Mouse (Mus musculus): ENCODE data around the gene Cpa5.
A peak's percentile ranks its signal among the peaks of the same experiment; 100 is the strongest.

The Cpa5 gene

DNA sequence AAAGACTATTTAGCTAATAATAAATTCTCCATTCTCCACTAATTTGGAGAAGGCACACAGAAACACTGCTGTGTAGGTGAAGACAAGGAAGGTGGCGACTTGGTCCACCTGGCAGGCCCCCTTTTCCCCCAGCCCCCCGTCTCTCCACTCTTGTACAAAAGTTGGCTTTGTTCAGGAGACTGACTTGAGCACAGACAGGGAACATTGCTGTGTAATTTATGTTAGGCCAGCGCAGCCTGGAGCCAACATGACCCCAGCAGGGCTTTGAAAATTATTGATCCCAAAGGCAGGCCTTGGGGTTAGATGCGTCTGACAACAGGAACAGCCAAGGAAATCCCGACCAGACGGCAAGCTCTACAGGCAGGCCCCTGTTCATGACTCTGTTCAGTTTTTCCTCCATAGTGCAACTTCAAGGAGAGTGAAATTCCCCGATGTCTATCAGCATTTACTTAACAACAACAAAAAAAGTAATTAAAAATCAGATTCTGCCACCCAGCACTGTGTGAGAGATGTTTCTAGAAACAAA lies 6.4 kb upstream of the Cpa5 start:
- no peak for DNase-seq (ENCODE audit: low read depth)

DNA sequence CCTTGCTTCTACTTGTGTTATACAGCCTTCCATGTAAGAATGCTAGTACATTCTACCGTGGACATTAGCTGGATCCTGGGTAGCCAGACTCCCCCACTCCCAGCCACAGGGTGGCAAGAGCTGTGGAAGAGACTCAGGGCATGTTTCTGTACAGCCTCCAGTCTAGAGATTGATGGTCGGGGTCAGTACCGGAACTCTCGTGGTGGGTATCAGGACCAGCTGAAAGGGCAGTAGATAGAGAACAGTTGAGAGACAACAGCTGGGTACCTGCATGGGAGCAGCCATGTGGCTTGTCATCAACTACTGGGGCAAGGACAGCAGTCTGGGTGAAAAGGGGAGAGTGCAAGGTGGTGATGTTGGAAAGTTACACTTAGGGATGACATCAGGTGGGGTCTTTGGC lies 5.7 kb upstream of the Cpa5 start:
- no peak for DNase-seq (ENCODE audit: low read depth)

- no peak for DNase-seq (ENCODE audit: low read depth)
Observed at GRCm38 (mm10) chr6:30605672-30606071, 5.1 kb upstream of the Cpa5 start.

DNA sequence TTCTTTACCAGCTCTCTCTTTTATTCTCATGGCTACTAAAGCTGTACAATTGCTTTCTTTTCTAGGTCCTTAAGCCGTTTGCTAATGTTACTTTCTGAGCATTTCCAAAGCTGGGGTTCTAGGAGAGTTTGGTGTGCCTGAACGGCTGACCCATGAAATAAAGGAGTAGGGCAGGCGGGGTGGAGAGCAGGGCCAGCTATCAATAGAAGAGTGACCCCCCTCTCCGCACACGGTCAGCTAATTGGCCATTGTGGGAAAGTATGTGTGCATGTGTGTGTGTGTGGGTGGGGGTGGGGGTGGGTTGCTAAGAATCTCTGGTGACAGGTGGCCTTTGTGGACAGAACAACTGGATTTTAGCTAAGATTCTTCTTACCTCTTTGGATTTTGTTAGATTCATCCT lies 402 bp downstream of the Cpa5 start:
- no peak for DNase-seq (ENCODE audit: low read depth)

DNA sequence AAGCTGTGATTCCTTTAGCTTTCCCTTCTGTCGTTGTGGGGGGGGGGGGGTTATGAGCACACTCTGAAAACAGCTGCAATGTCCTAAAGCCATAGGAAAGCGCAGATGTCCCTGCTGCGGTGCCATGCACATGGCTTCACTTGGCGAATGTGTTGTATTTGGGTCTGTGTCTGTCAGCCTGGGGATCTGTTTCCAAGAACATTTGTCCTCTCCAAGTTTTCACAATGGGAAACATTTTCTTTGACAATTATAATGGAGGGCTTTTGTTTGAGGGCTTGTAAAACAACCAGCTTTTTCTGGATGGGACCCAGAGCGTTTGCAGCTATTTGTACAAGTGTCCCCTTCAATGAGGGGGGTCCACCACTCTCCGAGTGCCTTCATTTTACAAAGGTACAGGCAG lies 3.4 kb downstream of the Cpa5 start:
- no peak for DNase-seq (ENCODE audit: low read depth)

DNA sequence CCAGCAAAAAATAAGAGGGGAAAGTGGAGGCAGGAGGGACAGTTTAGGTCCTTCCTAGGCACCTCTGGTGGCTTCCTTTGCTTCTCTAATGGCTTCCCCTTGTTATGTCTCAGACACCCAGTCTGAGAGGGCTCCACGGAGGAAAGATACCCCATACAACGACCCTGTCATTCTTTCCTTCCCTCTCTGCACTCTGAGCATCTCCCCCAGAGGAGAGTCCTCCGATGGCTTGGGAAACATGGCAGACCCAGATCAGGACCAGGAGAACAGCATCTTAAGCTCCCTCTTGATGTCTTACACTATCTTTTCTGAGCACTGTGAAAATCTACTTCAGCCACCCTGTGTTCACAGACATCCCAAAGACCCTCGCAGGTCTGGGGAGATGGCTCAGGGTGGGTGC lies 4.9 kb downstream of the Cpa5 start:
- DNase-seq (ENCODE audit: low read depth), result no peak

DNA sequence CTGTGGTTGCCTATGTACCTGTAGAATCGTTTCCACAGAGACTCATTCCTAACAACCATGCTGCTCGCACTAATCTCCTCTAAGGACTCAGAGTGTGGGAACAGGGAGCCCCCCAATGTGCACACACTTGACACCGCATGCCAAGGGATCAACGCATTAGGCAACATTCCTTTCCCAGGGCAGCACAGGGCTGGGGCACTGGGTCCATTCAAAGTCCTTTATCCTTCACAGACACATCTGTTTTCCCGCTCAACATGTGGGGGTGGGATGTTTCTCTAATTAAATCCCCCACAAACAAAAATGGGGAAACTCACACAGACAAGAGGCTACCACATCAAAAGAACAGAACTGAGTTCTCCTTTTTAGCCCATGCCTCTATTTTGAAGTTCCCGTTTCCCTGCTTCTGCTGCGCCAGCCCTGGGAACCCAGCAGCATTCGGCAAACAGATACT lies 5.7 kb downstream of the Cpa5 start:
- no peak for DNase-seq (ENCODE audit: low read depth)

- DNase-seq (ENCODE audit: low read depth), result peak; percentile 28
Observed at GRCm38 (mm10) chr6:30617020-30617958, 6.5 kb downstream of the Cpa5 start.

GRCm38 (mm10) chr6:30617959-30618590 lies 7.3 kb downstream of the Cpa5 start:
- DNase-seq (ENCODE audit: low read depth), result no peak

- no peak for DNase-seq (ENCODE audit: low read depth)
Observed at GRCm38 (mm10) chr6:30618735-30619134, 7.9 kb downstream of the Cpa5 start.

DNA sequence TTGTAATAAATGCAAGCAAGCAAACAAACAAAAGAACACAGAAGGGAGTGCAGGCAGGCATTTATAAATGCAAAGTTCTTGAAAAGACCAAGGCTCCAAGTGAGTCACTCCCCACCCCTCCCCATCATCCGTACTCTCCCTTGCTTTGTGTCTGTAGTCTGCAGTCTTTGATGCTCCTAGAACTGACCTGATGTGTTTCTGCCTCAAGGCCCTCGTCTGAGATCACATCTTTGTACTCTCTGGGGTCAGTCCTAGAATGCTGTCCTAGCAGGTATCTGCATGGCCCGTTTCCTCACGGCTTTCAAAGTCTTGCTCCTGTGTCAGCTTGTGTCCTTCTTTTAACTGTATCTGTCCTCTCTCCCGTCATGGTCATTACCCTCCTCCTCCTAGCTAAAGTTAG lies 8.8 kb downstream of the Cpa5 start:
- no peak for DNase-seq (ENCODE audit: low read depth)

- DNase-seq (ENCODE audit: low read depth), result no peak
Observed at GRCm38 (mm10) chr6:30620591-30620990, 9.8 kb downstream of the Cpa5 start.

DNA sequence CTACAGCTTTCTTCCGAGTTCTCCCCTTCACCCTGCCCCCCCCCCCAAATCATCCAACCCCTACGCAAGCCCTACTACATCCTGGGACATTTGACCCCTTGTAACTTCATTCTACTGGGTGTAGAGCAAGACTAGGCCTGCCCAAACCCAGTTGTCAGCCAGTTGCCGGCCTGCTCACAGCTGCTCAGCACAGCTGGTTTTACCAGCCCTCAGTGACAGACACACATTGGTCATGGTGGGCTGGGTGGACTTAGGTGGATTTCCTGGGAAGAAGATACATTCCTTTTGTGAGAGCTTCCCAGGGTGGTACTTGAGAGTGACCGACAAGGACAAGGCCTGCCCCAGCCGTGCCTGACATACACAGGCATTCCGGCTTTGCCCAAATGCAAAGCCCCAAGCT lies 10.2 kb downstream of the Cpa5 start:
- no peak for DNase-seq (ENCODE audit: low read depth)

DNA sequence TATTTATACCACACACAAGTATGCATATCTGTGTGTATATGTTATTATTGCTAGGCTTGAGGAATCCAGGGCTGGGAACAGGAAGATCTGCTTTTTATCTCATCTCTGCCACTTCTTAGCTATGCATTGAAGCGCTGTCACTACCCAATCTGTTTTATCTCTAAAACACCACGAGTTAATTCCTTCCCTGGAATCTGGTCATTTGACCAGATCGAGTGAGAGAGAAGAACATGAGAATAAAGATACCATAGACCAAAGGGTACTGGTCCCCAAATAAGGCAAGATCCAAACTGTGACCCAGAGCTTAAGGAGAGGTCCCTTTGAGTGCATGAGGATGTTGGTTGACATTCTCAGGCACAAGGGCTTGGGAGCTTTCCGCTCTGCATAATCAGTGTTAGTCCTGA lies 11.2 kb downstream of the Cpa5 start:
- no peak for DNase-seq (ENCODE audit: low read depth)

GRCm38 (mm10) chr6:30624763-30625162 lies 14.0 kb downstream of the Cpa5 start:
- DNase-seq (ENCODE audit: low read depth), result no peak

GRCm38 (mm10) chr6:30628152-30628551 lies 17.3 kb downstream of the Cpa5 start:
- DNase-seq (ENCODE audit: low read depth), result no peak

DNA sequence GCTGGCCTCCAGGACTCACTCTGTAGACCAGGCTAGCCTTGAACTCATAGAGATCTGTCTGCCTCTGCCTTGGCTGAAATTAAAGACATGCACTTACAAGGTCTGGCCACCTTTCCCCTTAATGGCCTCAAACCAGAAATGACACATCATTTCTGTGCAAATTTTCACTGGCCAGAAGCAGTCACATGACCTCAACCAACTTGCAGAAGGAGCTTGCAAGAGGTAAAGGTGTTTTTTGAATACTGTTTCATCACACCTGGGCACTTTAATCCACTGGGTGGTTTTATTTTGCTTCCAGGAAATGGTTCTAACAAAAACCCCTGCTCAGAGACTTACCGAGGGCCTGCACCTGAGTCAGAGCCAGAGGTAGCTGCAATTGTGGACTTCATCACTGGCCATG lies 19.2 kb downstream of the Cpa5 start:
- no peak for DNase-seq (ENCODE audit: low read depth)

- no peak for DNase-seq (ENCODE audit: low read depth)
Observed at GRCm38 (mm10) chr6:30635361-30635862, 24.6 kb downstream of the Cpa5 start.

DNA sequence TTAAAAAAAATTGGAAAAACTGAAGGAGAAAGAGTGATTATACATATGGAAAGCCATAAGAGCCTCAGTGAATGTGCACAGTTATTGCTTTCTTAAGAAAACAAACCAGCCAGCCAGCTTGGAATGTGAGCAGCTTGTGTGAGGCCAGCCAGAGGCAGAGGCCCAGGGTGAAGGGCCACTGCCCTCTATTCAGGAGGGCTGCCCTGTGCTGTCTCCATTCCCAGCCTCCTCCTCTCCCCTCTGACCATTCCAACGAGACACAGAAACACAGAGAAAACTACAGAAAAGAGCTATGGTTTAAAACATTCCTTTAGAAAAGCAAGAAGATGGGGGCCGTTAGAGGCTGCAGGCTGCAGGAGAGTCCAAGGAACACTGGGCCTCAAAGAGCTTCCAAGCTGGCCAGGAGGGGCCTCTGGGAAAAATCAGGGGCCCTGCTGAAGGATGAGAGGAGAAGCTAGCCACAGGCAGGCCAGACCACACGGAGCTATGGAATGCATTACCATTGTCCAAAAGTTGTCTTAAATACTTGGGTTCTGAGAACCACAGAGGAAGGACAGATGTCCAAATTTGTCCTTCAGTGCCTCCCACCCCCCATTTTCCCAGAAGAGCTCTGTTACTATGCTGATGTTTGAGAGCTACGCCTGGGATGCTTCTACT lies 25.5 kb downstream of the Cpa5 start:
- DNase-seq (ENCODE audit: low read depth), result peak; percentile 38

- no peak for DNase-seq (ENCODE audit: low read depth)
Observed at GRCm38 (mm10) chr6:30638674-30639268, 28.0 kb downstream of the Cpa5 start, which contains the start of gene Cpa1. TSS of gene Cpa1 (plus strand) at chr6:30639218.

GRCm38 (mm10) chr6:30643694-30644460 lies 33.1 kb downstream of the Cpa5 start:
- DNase-seq (ENCODE audit: low read depth), result peak; percentile 90
